Mouse (Mus musculus): ENCODE measurements around the gene Ccl27a.

Ccl27a gene

DNA sequence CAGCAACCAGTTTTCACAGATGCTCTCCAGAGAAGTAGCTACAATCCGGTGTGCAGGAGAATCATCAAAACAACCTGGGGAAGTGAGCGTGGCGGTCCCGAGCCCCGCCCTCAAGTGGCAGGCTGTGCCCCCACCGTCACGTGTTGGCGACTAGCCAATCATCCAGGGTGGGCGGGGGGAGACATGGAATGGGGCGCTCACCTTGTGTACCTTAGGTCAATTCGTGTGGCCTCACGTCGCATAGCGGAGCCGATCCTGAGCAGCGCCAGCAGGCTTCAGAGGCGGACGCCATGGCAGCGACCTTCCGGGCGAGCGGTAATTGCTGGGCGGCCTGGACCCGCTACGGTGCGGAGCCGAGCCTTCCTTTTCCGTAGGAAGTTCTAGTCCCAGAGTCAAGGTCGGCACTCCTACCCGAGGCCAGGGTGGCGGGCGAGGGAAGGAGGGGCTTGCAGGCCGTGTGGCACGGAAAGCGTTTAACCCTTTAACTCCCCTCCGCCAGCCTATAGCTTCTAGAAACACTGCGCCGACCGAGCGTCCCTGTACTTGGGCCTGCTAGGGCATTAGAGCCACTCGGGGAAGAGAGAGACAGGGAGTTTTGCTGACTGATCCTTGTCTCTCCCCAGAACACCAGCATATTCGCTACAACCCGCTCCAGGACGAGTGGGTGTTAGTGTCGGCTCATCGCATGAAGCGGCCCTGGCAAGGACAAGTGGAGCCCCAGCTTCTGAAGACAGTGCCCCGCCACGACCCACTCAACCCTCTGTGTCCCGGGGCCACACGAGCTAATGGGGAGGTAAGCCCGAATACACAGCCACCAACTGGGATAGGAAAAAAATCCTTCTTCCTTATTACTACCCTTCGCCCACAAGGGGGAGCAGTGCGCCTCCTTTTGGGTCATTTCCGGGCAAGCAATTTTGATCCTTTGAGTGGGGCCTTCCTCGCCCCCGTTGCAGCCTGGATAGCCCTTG lies 18.4 kb downstream of the Ccl27a start, which contains the start of gene Sigmar1:
Gene Sigmar1 (minus strand): TSS at position 820 of the 968 bp plus-strand sequence.
- peak; percentile 84 for DNase-seq (ENCODE audit: low spot score)

DNA sequence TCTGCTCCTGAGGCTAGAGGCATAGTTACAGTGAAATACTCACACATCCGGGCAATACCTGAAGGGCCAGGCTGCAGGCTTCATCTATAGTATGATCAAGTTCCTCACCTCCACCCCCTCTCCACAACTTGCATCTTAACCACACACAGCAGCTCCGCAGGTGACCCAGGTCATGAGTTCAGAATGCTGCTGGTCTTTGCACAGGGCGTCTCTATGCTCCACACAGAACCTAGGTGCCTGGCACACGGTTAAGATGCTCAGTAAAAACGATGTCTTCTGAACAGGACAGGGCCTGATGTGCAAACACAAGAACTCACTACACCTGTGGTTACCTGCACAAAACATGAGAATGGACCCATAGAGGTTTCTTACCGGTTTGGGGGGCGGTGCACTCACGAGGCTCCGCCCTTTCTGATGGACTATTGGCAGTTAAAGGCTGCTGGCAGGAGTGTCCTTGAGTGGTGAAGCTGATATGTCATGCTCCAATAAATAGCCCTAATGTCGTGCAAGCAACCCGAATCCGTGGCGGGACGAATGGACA lies 19.2 kb downstream of the Ccl27a start, which contains the start of gene Galt:
Gene Galt (plus strand): TSS at position 432 of the 541 bp plus-strand sequence.
- no peak for DNase-seq (ENCODE audit: low spot score)

DNA sequence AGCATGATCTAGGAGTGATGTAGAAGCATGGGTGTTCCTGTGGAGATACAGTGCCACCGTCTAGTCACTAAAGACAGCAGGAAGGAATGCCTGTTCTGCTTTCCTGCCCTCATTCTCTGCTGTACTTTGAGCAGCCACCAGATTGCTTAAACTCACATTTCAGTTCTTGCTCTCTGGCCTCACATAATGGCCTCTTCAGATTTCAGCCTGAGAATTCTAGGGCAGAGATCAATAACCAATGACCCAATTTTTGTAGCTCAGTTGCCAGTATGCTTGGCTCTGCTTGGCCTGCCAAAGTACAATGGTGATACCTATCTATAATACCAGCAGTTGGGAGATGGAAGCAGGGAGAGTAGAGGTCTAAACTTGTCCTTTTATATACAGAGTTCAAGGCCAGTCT lies 29.0 kb downstream of the Ccl27a start:
- no peak for DNase-seq (ENCODE audit: low spot score)

DNA sequence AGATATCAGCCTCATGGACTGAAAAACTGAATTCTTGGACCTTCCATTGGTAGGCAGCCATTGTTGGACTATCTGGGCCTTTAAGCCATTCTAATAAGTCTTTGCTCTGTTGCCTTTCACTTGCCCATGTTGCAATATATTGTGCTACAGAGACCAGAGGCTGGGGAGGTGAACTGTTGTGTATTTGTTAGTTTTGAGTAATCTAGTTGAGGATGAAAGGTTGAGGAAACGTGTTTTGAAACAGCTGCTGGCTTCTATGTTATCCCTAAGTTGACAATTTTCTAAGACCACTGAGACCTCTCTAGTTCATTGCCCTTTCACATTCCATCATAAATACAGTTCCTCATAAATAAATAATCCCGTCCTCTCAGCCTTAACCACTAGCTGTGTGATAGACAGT lies 29.9 kb downstream of the Ccl27a start:
- DNase-seq (ENCODE audit: low spot score): no peak

DNA sequence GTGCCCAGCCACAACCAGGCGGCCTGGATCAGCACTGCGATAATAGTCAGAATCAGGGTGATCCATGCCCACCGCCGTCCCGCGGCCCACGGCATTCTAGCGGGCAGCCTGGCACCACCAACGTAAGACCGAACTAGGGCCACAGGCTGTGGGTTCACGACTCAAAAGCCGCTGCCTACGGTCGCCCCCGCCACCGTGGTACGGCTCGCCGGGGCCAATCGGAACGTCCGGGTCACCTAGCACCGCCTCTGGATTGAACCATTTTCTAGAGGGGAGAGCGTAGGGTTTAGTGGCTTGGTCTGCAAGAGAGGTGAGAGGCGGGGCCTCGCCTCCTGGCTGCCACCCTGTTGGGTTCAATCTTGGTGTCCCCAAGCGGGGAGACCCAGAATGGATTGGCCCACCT lies 32.9 kb downstream of the Ccl27a start:
- DNase-seq (ENCODE audit: low spot score): peak; percentile 90

DNA sequence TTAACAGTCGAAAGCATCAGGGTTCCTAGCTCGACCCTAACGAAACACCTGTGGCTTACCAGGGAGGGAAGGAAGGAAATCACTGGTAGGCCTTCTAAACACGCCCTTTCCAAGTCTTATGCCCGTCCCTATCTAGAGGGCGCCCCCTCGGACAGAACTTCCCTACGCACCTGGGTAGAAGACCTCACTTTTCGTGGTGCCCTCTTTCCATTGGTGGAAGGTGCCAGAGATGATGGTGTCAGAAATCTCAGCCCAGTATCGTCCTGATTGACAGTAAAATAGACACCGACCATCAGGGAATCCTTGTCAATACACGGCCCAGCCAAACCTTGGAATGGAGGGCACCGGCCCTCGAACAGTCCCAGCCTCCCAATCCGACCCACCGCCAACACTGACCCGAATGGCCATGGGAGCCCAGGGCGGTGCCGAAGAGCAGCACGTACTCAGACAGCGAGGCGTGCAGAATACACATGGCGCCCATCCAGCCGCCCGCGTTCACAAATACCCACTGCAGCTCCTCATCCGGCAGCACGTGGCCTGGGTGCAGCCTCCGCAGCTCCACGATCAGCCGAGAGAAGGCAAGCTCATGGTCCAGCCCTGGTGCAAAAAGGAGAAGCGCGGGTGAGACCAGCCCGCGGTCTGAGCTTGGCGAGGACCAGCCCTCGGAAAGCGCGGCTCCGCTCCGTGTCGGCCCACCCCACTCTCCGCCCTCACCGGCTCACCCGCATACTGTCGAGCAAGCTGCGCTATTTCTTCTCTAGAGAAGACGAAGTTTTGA lies 33.5 kb downstream of the Ccl27a start:
- peak; percentile 62 for DNase-seq (ENCODE audit: low spot score)

DNA sequence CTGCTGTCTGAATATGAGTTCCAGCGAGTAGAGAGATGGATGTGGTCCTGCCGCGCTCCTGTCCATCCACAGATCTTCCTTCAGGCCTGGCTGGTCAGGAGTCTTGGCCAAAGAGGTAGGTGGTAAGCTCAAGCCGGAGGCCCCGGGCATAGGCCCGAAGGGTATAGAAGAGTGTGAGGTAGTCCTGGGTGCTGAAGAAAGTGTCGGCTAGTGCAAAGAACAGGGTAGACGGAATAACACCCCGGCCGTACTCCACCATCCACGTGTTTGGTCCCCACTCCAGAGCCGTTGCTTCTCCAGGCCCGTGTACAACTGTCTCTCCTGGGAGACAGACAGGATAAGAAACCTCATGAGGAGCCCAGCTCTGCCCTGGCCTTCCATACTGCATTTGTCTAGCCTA lies 34.8 kb downstream of the Ccl27a start:
- DNase-seq (ENCODE audit: low spot score): no peak

DNA sequence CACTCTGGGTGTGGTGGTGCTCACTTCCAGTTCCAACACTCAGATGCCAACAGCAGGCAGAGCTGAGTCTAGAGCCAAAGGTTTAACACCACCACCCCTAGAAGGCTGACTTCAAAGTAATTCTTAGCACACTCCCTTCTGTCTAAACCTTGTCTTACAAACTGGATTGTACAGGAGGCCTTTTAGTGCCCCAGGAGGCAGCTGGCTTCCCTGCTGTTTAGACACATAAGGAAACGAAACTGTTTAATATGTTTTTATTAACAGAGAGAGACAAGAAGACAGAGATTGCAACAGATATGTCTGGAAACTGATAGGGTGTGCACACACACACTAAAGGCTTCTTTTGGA lies 35.8 kb downstream of the Ccl27a start:
- DNase-seq (ENCODE audit: low spot score): no peak

DNA sequence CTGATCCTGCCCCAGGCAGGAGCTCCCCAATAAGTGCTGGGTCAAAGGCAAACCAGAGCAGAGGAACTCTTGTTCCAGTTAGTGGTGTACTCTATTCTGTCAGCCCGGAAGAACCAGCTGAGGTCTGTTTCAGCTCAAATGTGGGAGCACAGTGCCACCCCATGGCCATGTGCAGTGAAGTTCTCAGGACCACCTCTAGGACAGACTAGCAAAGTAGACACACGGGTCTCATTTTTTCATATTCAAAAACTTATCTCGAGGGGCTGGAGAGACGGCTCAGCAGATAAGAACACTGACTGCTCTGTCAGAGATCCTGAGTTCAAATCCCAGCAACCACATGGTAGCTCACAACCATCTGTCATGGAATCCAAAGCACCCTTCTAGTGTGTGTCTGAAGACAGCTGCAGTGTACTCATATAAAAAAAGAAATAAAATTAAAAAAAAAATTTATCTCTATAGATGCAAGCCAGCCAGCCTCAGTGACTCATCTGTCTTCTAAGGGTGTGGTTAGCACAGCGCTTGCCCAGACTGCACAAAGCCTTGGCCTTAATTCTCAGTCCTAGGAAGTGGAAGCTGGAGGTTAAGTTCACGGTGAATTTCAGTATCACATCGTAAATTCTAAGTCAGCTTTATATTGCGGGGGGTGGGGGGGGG lies 36.3 kb downstream of the Ccl27a start:
- DNase-seq (ENCODE audit: low spot score): no peak

DNA sequence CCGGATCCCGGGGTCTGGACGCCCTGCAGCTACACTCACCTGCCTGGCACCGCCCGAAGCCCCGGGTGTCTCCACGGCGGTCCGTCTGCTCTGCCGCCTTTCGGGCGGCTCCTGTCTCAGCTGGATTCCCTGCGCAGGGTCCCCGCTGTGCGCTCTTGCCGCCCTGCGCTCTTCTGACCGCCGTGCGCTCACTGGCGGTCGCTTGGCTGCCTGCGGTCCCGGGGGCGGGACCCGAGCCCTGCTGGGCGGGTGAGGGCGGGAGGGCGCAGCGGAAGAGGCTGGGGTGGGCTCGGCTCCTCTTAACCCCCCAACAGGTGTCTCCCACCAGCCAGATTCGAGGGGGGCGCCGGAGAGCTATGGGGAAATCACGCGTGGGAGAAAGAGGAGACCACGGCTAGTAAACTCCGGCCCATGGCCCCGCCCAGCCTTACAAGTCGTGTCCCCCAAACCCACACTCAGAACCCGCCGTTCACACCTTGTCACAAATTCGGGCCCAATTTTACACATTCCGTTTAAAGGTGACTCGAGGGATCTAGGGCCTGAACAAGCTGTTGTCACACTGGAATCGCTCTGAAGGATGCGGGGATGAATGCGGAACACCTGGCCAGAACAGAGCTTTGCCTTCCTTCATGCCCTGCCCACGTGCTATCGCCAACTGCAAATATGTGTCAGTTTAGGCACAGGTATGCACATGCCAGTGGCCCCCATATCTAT lies 42.8 kb downstream of the Ccl27a start, which contains the start of gene Arid3c:
Gene Arid3c (minus strand): TSS at position 91 of the 714 bp plus-strand sequence.
- no peak for DNase-seq (ENCODE audit: low spot score)

DNA sequence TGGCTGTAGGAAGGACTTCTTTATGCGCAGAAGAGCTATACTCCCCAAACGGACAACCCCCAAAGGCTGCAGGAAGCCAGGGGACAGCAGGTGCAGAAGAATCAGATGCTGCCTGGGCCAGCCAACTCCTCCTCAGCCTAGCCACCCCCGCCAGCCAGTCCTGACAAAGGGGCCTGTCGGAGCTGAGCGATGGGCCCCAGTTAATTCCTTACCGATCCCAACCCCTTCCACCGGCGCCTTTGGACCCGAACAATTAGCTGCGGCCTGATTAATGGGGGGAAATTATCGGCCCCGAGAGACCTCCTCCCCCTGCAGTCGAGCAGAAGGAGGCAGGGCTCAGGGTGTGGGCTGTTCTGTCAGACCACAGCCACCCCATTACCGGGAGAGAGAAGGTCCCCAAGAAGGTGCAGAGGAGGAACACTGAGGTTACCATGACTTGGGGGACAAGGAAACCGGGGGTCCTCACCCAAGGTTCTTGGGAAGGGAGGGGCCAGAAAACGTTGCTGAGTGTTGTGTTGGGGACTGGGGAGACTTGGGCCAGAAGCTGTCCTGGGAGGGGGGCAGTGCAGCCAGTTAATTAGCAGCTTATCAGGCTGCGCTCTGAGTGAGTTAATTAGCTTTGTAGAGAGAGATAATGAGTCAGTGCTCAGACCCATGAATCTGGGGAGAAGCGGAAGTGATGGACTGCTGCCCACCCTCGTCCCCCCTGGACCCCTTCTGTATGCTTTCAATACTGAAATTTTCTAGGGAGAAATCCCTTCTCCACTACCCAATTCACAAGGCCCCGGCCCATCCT lies 47.0 kb downstream of the Ccl27a start:
- DNase-seq (ENCODE audit: low spot score): no peak

DNA sequence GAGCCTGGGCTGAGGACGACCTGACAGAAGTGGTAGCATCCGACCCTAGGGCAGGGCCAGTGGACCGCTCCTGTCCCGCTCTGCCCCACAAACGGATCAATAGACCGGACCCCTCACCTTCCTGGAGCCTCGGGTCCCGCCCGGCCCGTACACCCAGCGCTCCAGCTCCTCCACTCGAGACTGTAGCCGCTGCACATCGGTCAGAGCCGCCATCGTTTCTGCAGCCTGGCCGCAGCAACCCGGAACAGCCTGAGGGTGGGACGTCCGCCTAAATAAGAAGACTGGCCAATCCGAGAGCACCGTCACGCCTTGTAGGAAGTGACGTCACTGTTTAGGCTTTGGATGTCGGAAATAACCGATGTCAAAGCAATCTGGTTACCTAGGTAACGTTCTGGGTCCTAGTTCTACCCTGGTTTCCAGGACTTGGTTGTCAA lies 51.1 kb downstream of the Ccl27a start, which contains the start of gene Dctn3:
Gene Dctn3 (minus strand): TSS at position 253 of the 434 bp plus-strand sequence.
- DNase-seq (ENCODE audit: low spot score): peak; percentile 90
